Mouse (Mus musculus) retina, adult 2 months (tissue): ENCODE measurements around the gene Olfr1344.
A peak's percentile ranks its signal among the peaks of the same experiment; 100 is the strongest.
"Not testable (repeated sequence)": the region's sequence is repeated elsewhere in the genome, so short reads cannot be mapped to it uniquely, and the experiment has no call there.

Source experiments
- DNase-seq: peaks from one replicate; pipeline ENCODE4 v3.0.0-alpha.2; 2012; ENCODE audit warnings: low read depth, low spot score

Olfr1344 gene

GRCm38 (mm10) chr7:6438388-6438787 lies at the start of gene Olfr1344:
TSS of gene Olfr1344 (plus strand) at chr7:6438688.
- no peak for DNase-seq

GRCm38 (mm10) chr7:6388971-6389370 lies 49.5 kb upstream of the Olfr1344 start:
- DNase-seq = no peak

GRCm38 (mm10) chr7:6389449-6389848 lies 49.0 kb upstream of the Olfr1344 start:
- DNase-seq = no peak

GRCm38 (mm10) chr7:6397996-6398975 lies 40.2 kb upstream of the Olfr1344 start, which contains the start of gene Smim17:
TSS of gene Smim17 (plus strand) at chr7:6398715.
- DNase-seq = peak; percentile 60

GRCm38 (mm10) chr7:6410043-6410442 lies 28.4 kb upstream of the Olfr1344 start, which contains the start of gene Gm20715:
TSS of gene Gm20715 (plus strand) at chr7:6410277.
- DNase-seq = no peak

GRCm38 (mm10) chr7:6414626-6415441 lies 23.7 kb upstream of the Olfr1344 start:
- DNase-seq = no peak

- DNase-seq = no peak
These were observed 23.1 kb upstream of the Olfr1344 start for GRCm38 (mm10) chr7:6415442-6415787.

GRCm38 (mm10) chr7:6419894-6420293 lies 18.6 kb upstream of the Olfr1344 start:
- DNase-seq = no peak

GRCm38 (mm10) chr7:6429381-6429780 lies 9.1 kb upstream of the Olfr1344 start:
- no peak for DNase-seq

- DNase-seq = no peak
These were observed 8.1 kb upstream of the Olfr1344 start for GRCm38 (mm10) chr7:6430342-6430741.

GRCm38 (mm10) chr7:6441173-6441572 lies 2.7 kb downstream of the Olfr1344 start:
- DNase-seq = no peak

GRCm38 (mm10) chr7:6447771-6448170 lies 9.3 kb downstream of the Olfr1344 start:
- no peak for DNase-seq

- no peak for DNase-seq
These were observed 17.4 kb downstream of the Olfr1344 start, which contains the start of gene Olfr1336 for GRCm38 (mm10) chr7:6455868-6456267. TSS of gene Olfr1336 (plus strand) at chr7:6456168.

- DNase-seq = no peak
These were observed 17.9 kb downstream of the Olfr1344 start for GRCm38 (mm10) chr7:6456399-6456798.

GRCm38 (mm10) chr7:6466951-6467350 lies 28.5 kb downstream of the Olfr1344 start, which contains the start of gene Olfr1346:
TSS of gene Olfr1346 (plus strand) at chr7:6467101.
- no peak for DNase-seq

GRCm38 (mm10) chr7:6477633-6478032 lies 39.1 kb downstream of the Olfr1344 start:
- not testable (repeated sequence) for DNase-seq

- no peak for DNase-seq
These were observed 48.4 kb downstream of the Olfr1344 start, which contains the start of gene Olfr5 for GRCm38 (mm10) chr7:6486841-6487240. TSS of gene Olfr5 (minus strand) at chr7:6486941.
